Mouse (Mus musculus): ENCODE measurements around the gene Ryr2. TPM values are rescaled to one million over a fixed set of nuclear protein-coding genes. Genes with fewer than 3 reads are reported as not detected.
A peak's percentile ranks its signal among the peaks of the same experiment; 100 is the strongest.
"Not testable (repeated sequence)": the region's sequence is repeated elsewhere in the genome, so short reads cannot be mapped to it uniquely, and the experiment has no call there.

Ryr2 gene
- total RNA-seq, 2 experiments from 2014 or later: 158 to 215 TPM

- intact Hi-C loops (cut with DNase I): no loop called here
- no peak for DNase-seq (ENCODE audit: low spot score in 2 of 2)
Observed at GRCm38 (mm10) chr13:11701721-11702120, 405.0 kb downstream of the Ryr2 start.

GRCm38 (mm10) chr13:11696496-11696895, 410.2 kb downstream of the Ryr2 start:
- intact Hi-C loops (cut with DNase I): no loop called here

GRCm38 (mm10) chr13:11681802-11682201, 424.9 kb downstream of the Ryr2 start:
- intact Hi-C loops (cut with DNase I): no loop called here
- DNase-seq (ENCODE audit: low spot score in 2 of 2): no peak

More at GRCm38 (mm10) chr13:11696496-11696895, 410.2 kb downstream of the Ryr2 start:
- no peak for DNase-seq (ENCODE audit: low spot score in 2 of 2)

GRCm38 (mm10) chr13:11662815-11663214, 443.9 kb downstream of the Ryr2 start:
- intact Hi-C loops (cut with DNase I): no loop called here
- DNase-seq (ENCODE audit: low spot score in 2 of 2): no peak

GRCm38 (mm10) chr13:11644846-11645245, 461.9 kb downstream of the Ryr2 start:
- intact Hi-C loops (cut with DNase I): no loop called here
- no peak for DNase-seq (ENCODE audit: low spot score in 2 of 2)

- intact Hi-C loops (cut with DNase I): no loop called here
- DNase-seq (ENCODE audit: low spot score in 2 of 2): peak in 1 of 2 experiments; percentile 23
Observed at GRCm38 (mm10) chr13:11636383-11636782, 470.4 kb downstream of the Ryr2 start.

- intact Hi-C loops (cut with DNase I): no loop called here
- no peak for DNase-seq (ENCODE audit: low spot score in 2 of 2)
Observed at GRCm38 (mm10) chr13:11624513-11624912, 482.2 kb downstream of the Ryr2 start.

- intact Hi-C loops (cut with DNase I): no loop called here
- DNase-seq (ENCODE audit: low spot score in 2 of 2): no peak
Observed at GRCm38 (mm10) chr13:11595431-11595830, 511.3 kb downstream of the Ryr2 start.

GRCm38 (mm10) chr13:11585283-11585682, 521.5 kb downstream of the Ryr2 start:
- intact Hi-C loops (cut with DNase I): no loop called here
- DNase-seq (ENCODE audit: low spot score in 2 of 2): no peak

GRCm38 (mm10) chr13:11572552-11572951, 534.2 kb downstream of the Ryr2 start:
- intact Hi-C loops (cut with DNase I): no loop called here
- no peak for DNase-seq (ENCODE audit: low spot score in 2 of 2)

- intact Hi-C loops (cut with DNase I): loop anchor here (10.0 kb wide), 1 partner anchor 623 kb away; no protein-coding TSS in a partner anchor
Observed at GRCm38 (mm10) chr13:11567376-11567775, 539.4 kb downstream of the Ryr2 start.

GRCm38 (mm10) chr13:11566486-11566885, 540.3 kb downstream of the Ryr2 start:
- no peak for DNase-seq (ENCODE audit: low spot score in 2 of 2)
- intact Hi-C loops (cut with DNase I): loop anchor here (10.0 kb wide), 1 partner anchor 622 kb away; no protein-coding TSS in a partner anchor

More at GRCm38 (mm10) chr13:11567376-11567775, 539.4 kb downstream of the Ryr2 start:
- DNase-seq (ENCODE audit: low spot score in 2 of 2): no peak

GRCm38 (mm10) chr13:11563224-11564024, 543.3 kb downstream of the Ryr2 start:
- intact Hi-C loops (cut with DNase I): loop anchor here (5.0 to 10.0 kb wide), 2 partner anchors 619 to 1681 kb away; no protein-coding TSS in a partner anchor
- peak; percentile 60 to 73 for DNase-seq (ENCODE audit: low spot score in 2 of 2)

- no peak for DNase-seq (ENCODE audit: low spot score in 2 of 2)
- intact Hi-C loops (cut with DNase I): no loop called here
Observed at GRCm38 (mm10) chr13:11549644-11550043, 557.1 kb downstream of the Ryr2 start.

- intact Hi-C loops (cut with DNase I); DNase-seq (ENCODE audit: low spot score in 2 of 2): not testable (repeated sequence)
Observed at GRCm38 (mm10) chr13:11549136-11549535, 557.6 kb downstream of the Ryr2 start.

- intact Hi-C loops (cut with DNase I): no loop called here
- DNase-seq (ENCODE audit: low spot score in 2 of 2): no peak
Observed at GRCm38 (mm10) chr13:11545841-11546240, 560.9 kb downstream of the Ryr2 start.

GRCm38 (mm10) chr13:11542546-11542945, 564.2 kb downstream of the Ryr2 start:
- no peak for DNase-seq (ENCODE audit: low spot score in 2 of 2)
- intact Hi-C loops (cut with DNase I): no loop called here

- intact Hi-C loops (cut with DNase I): no loop called here
- DNase-seq (ENCODE audit: low spot score in 2 of 2): no peak
Observed at GRCm38 (mm10) chr13:11536851-11537250, 569.9 kb downstream of the Ryr2 start.

GRCm38 (mm10) chr13:11535874-11536273, 570.9 kb downstream of the Ryr2 start:
- intact Hi-C loops (cut with DNase I): no loop called here
- no peak for DNase-seq (ENCODE audit: low spot score in 2 of 2)

- intact Hi-C loops (cut with DNase I): no loop called here
- no peak for DNase-seq (ENCODE audit: low spot score in 2 of 2)
Observed at GRCm38 (mm10) chr13:11533265-11533664, 573.5 kb downstream of the Ryr2 start.
